Mouse (Mus musculus) E14TG2a.4 (cell line): ENCODE results near the gene Mrps27.

Source experiments
- H3K27me3 ChIP-seq: 2 replicates; pipeline ENCODE4 v1.6.1; 2014; ENCODE audit warnings: low read length, control low read depth; ENCODE audit not compliant: insufficient read depth
- H3K36me3 ChIP-seq: 2 replicates; pipeline ENCODE4 v1.6.1; 2014; ENCODE audit warnings: low read length, control low read depth; ENCODE audit not compliant: insufficient read depth
- H3K4me1 ChIP-seq: replicated peaks from 2 replicates; pipeline ENCODE4 v1.6.1; 2014; ENCODE audit warnings: low read depth, low read length, control low read depth
- H3K4me3 ChIP-seq: replicated peaks from 2 replicates; pipeline ENCODE4 v1.5.1; 2014; ENCODE audit warnings: mild to moderate bottlenecking, low read length
- H3K9me3 ChIP-seq: 2 replicates; pipeline ENCODE4 v1.6.1; 2014; ENCODE audit warnings: low read length, control low read depth
- CTCF ChIP-seq: conservative IDR thresholded peaks from 2 replicates; pipeline ENCODE4 v1.5.1; 2014; ENCODE audit warnings: low read length
- NANOG ChIP-seq: IDR thresholded peaks from 2 replicates; pipeline ENCODE4 v1.6.1; 2014; ENCODE audit warnings: borderline replicate concordance, low read length, mixed read lengths
- POU5F1 ChIP-seq: IDR thresholded peaks from 2 replicates; pipeline ENCODE4 v1.6.1; 2014; ENCODE audit warnings: low read length, borderline replicate concordance

Gene Mrps27

GRCm38 (mm10) chr13:99373684-99374083 is 29.1 kb downstream of the Mrps27 start:
- Histone ChIP-seq H3K36me3 (peaks cover 49% of the 10 kb centered on the region), H3K27me3 (no peaks in the 10 kb centered on the region), H3K4me3 (no peak overlapping the region), H3K9me3 (no peaks in the 10 kb centered on the region), H3K4me1 (peaks cover 9% of the 10 kb centered on the region)
- TF ChIP-seq POU5F1 (no peak), CTCF (no peak), NANOG (no peak)

GRCm38 (mm10) chr13:99374191-99374590 is 29.6 kb downstream of the Mrps27 start:
- no peaks in the 10 kb centered on the region for H3K27me3 ChIP-seq
- TF ChIP-seq NANOG (no peak), POU5F1 (no peak), CTCF (no peak)
- no peak overlapping the region for H3K4me3 ChIP-seq
- H3K9me3 ChIP-seq: no peaks in the 10 kb centered on the region
- peaks cover 49% of the 10 kb centered on the region for H3K36me3 ChIP-seq
- peaks cover 9% of the 10 kb centered on the region for H3K4me1 ChIP-seq

- H3K36me3 ChIP-seq: peaks cover 56% of the 10 kb centered on the region
- no peaks in the 10 kb centered on the region for H3K27me3 ChIP-seq
- TF ChIP-seq CTCF (peak; percentile 94), NANOG (no peak)
- H3K4me1 ChIP-seq: peaks cover 9% of the 10 kb centered on the region
- H3K4me3 ChIP-seq: no peak overlapping the region
- no peaks in the 10 kb centered on the region for H3K9me3 ChIP-seq
Measured at GRCm38 (mm10) chr13:99375550-99375949, 31.0 kb downstream of the Mrps27 start.

GRCm38 (mm10) chr13:99377055-99377454 is 32.5 kb downstream of the Mrps27 start:
- TF ChIP-seq CTCF: no peak
- no peak for TF ChIP-seq NANOG
- TF ChIP-seq POU5F1: no peak
- H3K9me3 ChIP-seq: no peaks in the 10 kb centered on the region
- H3K36me3 ChIP-seq: peaks cover 56% of the 10 kb centered on the region

GRCm38 (mm10) chr13:99378223-99378622 is 33.6 kb downstream of the Mrps27 start:
- H3K4me1 ChIP-seq: peaks cover 7% of the 10 kb centered on the region
- H3K36me3 ChIP-seq: peaks cover 53% of the 10 kb centered on the region
- TF ChIP-seq NANOG (no peak), CTCF (no peak), POU5F1 (no peak)
- no peaks in the 10 kb centered on the region for H3K9me3 ChIP-seq
- no peak overlapping the region for H3K4me3 ChIP-seq
- no peaks in the 10 kb centered on the region for H3K27me3 ChIP-seq

More at GRCm38 (mm10) chr13:99377055-99377454, 32.5 kb downstream of the Mrps27 start:
- Histone ChIP-seq H3K27me3 (no peaks in the 10 kb centered on the region), H3K4me1 (peaks cover 9% of the 10 kb centered on the region), H3K4me3 (no peak overlapping the region)

- no peaks in the 10 kb centered on the region for H3K27me3 ChIP-seq
- no peaks in the 10 kb centered on the region for H3K9me3 ChIP-seq
- H3K4me3 ChIP-seq: no peak overlapping the region
- peaks cover 65% of the 10 kb centered on the region for H3K36me3 ChIP-seq
- peaks cover 13% of the 10 kb centered on the region for H3K4me1 ChIP-seq
- TF ChIP-seq POU5F1: no peak
- TF ChIP-seq CTCF: no peak
- no peak for TF ChIP-seq NANOG
Measured at GRCm38 (mm10) chr13:99382373-99382772, 37.8 kb downstream of the Mrps27 start.

GRCm38 (mm10) chr13:99384555-99385203 is 40.1 kb downstream of the Mrps27 start:
- H3K4me3 ChIP-seq: no peak overlapping the region
- H3K36me3 ChIP-seq: peaks cover 54% of the 10 kb centered on the region
- H3K27me3 ChIP-seq: no peaks in the 10 kb centered on the region
- H3K4me1 ChIP-seq: peaks cover 13% of the 10 kb centered on the region
- TF ChIP-seq POU5F1: no peak
- TF ChIP-seq NANOG: no peak
- TF ChIP-seq CTCF: no peak
- no peaks in the 10 kb centered on the region for H3K9me3 ChIP-seq

GRCm38 (mm10) chr13:99385911-99386310 is 41.3 kb downstream of the Mrps27 start:
- TF ChIP-seq NANOG (no peak), POU5F1 (no peak), CTCF (no peak)
- Histone ChIP-seq H3K4me3 (no peak overlapping the region), H3K4me1 (peaks cover 16% of the 10 kb centered on the region)

GRCm38 (mm10) chr13:99386341-99386740 is 41.8 kb downstream of the Mrps27 start:
- H3K36me3 ChIP-seq: peaks cover 53% of the 10 kb centered on the region
- TF ChIP-seq CTCF: no peak
- no peak for TF ChIP-seq NANOG
- TF ChIP-seq POU5F1: no peak

More at GRCm38 (mm10) chr13:99385911-99386310, 41.3 kb downstream of the Mrps27 start:
- H3K36me3 ChIP-seq: peaks cover 52% of the 10 kb centered on the region
- no peaks in the 10 kb centered on the region for H3K27me3 ChIP-seq
- no peaks in the 10 kb centered on the region for H3K9me3 ChIP-seq

More at GRCm38 (mm10) chr13:99386341-99386740, 41.8 kb downstream of the Mrps27 start:
- Histone ChIP-seq H3K4me1 (peaks cover 19% of the 10 kb centered on the region), H3K9me3 (no peaks in the 10 kb centered on the region), H3K27me3 (no peaks in the 10 kb centered on the region), H3K4me3 (no peak overlapping the region)
